In genomic region chr8:122574667-122575251, GRCm38 (mm10) we compare ENCODE assay signal across 8 mouse cellular contexts. TPM values are rescaled to one million over a fixed set of nuclear protein-coding genes. Genes with fewer than 3 reads are reported as not detected.
DNase-seq lines count a peak whose midpoint lies in the region; ATAC-seq and TF ChIP-seq lines count a peak whose summit lies in the region.

No protein-coding gene starts in this region.

- peak overlapping the region; percentile 44 for H3K27ac ChIP-seq in lung, postnatal 0 days (ENCODE audit: low read length)
- H3K27ac ChIP-seq in embryonic facial prominence, embryonic 14.5 days (replicated peaks; ENCODE audit: low read depth, low read length), result no peak overlapping the region
- 0 out of 2 replicates have a peak overlapping the region, but pooled peaks have one; percentile 8 for H3K27ac ChIP-seq in limb, embryonic 12.5 days
- peak overlapping the region; percentile 82 for H3K27ac ChIP-seq in stomach, embryonic 16.5 days (ENCODE audit: low read length)

- WGBS in lung, postnatal 0 days, result 35% methylated on average over 10 of the region's 10 CpGs
- WGBS in embryonic facial prominence, embryonic 14.5 days, result 55% methylated on average over 10 of the region's 10 CpGs
- WGBS in limb, embryonic 12.5 days, result 44% methylated on average over 10 of the region's 10 CpGs
- WGBS in stomach, embryonic 16.5 days, result 26% methylated on average over 10 of the region's 10 CpGs

- no peak for TF ChIP-seq EP300 in lung, postnatal 0 days (IDR thresholded peaks at IDR 0.05)

- H3K36me3 ChIP-seq in lung, postnatal 0 days (ENCODE audit: insufficient read depth, low read length), result no peaks in the 10 kb centered on the region
- peaks cover 49% of the 10 kb centered on the region for H3K36me3 ChIP-seq in embryonic facial prominence, embryonic 14.5 days (ENCODE audit: control insufficient read depth, insufficient read depth, low read length)
- peaks cover 55% of the 10 kb centered on the region for H3K36me3 ChIP-seq in limb, embryonic 12.5 days
- peaks cover 21% of the 10 kb centered on the region for H3K36me3 ChIP-seq in stomach, embryonic 16.5 days (ENCODE audit: control insufficient read depth, insufficient read depth, low read length)

- no peak overlapping the region for H3K4me3 ChIP-seq in lung, postnatal 0 days (ENCODE audit: low read depth, low read length)
- no peak overlapping the region for H3K4me3 ChIP-seq in embryonic facial prominence, embryonic 14.5 days (ENCODE audit: low read depth, low read length)
- H3K4me3 ChIP-seq in limb, embryonic 12.5 days (replicated peaks), result peak overlapping the region; percentile 70; the same call in 1 of the 2 replicates
- H3K4me3 ChIP-seq in stomach, embryonic 16.5 days (replicated peaks; ENCODE audit: low read length), result peak overlapping the region; percentile 70; the same call in 1 of the 2 replicates

- H3K9me3 ChIP-seq in lung, postnatal 0 days (ENCODE audit: low read length), result no peaks in the 10 kb centered on the region
- H3K9me3 ChIP-seq in embryonic facial prominence, embryonic 14.5 days (ENCODE audit: control insufficient read depth, low read length), result no peaks in the 10 kb centered on the region
- no peaks in the 10 kb centered on the region for H3K9me3 ChIP-seq in limb, embryonic 12.5 days
- H3K9me3 ChIP-seq in stomach, embryonic 16.5 days (replicated peaks; ENCODE audit: control insufficient read depth, low read length), result no peaks in the 10 kb centered on the region

- no peak for TF ChIP-seq CTCF in lung, postnatal 0 days (IDR thresholded peaks at IDR 0.05)

- H3K4me1 ChIP-seq in lung, postnatal 0 days (ENCODE audit: insufficient read depth, low read depth, low read length), result peaks cover 21% of the 10 kb centered on the region; the same call in 1 of the 2 replicates
- peaks cover 23% of the 10 kb centered on the region for H3K4me1 ChIP-seq in embryonic facial prominence, embryonic 14.5 days (ENCODE audit: control insufficient read depth, insufficient read depth, low read length)
- peaks cover 49% of the 10 kb centered on the region for H3K4me1 ChIP-seq in limb, embryonic 12.5 days (replicated peaks)
- peaks cover 32% of the 10 kb centered on the region for H3K4me1 ChIP-seq in stomach, embryonic 16.5 days (ENCODE audit: control insufficient read depth, insufficient read depth, low read length)

- no peak overlapping the region for H3K9ac ChIP-seq in lung, postnatal 0 days (replicated peaks; ENCODE audit: low read depth)
- H3K9ac ChIP-seq in embryonic facial prominence, embryonic 14.5 days (ENCODE audit: low read depth, low read length), result no peak overlapping the region
- 0 out of 2 replicates have a peak overlapping the region, but pooled peaks have one; percentile 18 for H3K9ac ChIP-seq in limb, embryonic 12.5 days (replicated peaks)
- H3K9ac ChIP-seq in stomach, embryonic 16.5 days (ENCODE audit: low read length), result peak overlapping the region; percentile 88

- DNase-seq in lung, postnatal 0 days (ENCODE audit: low spot score), result no peak
- DNase-seq in lung, postnatal 10 days, result no peak
- DNase-seq in embryonic facial prominence, embryonic 14.5 days (ENCODE audit: low spot score), result no peak
- DNase-seq in layer of hippocampus, adult 18-20 months (ENCODE audit: low spot score in 2 of 2), result no peak
- no peak for DNase-seq in cerebellum, postnatal 25 days
- no peak for DNase-seq in cerebellum, postnatal 14 days

- ATAC-seq in lung, postnatal 0 days, result no peak
- no peak for ATAC-seq in embryonic facial prominence, embryonic 14.5 days (ENCODE audit: low read depth)
- no peak for ATAC-seq in limb, embryonic 12.5 days (ENCODE audit: insufficient number of reproducible peaks, insufficient read depth, low FRiP score, low TSS enrichment, low read depth)
- ATAC-seq in stomach, embryonic 16.5 days (ENCODE audit: insufficient read depth, low FRiP score), result peak; percentile 21

- peak overlapping the region; percentile 95; the same call in 1 of the 2 replicates for H3K4me2 ChIP-seq in lung, postnatal 0 days (replicated peaks; ENCODE audit: low read depth, low read length)
- H3K4me2 ChIP-seq in embryonic facial prominence, embryonic 14.5 days (ENCODE audit: low read depth, low read length), result peak overlapping the region; percentile 74; the same call in 1 of the 2 replicates
- H3K4me2 ChIP-seq in limb, embryonic 12.5 days, result peak overlapping the region; percentile 87
- peak overlapping the region; percentile 91 for H3K4me2 ChIP-seq in stomach, embryonic 16.5 days (ENCODE audit: low read depth, low read length)

- no peaks in the 10 kb centered on the region for H3K27me3 ChIP-seq in lung, postnatal 0 days (replicated peaks; ENCODE audit: insufficient read depth, low read length)
- H3K27me3 ChIP-seq in embryonic facial prominence, embryonic 14.5 days (replicated peaks; ENCODE audit: control insufficient read depth, insufficient read depth, low read length), result no peaks in the 10 kb centered on the region
- H3K27me3 ChIP-seq in limb, embryonic 12.5 days, result no peaks in the 10 kb centered on the region
- no peaks in the 10 kb centered on the region for H3K27me3 ChIP-seq in stomach, embryonic 16.5 days (ENCODE audit: control insufficient read depth, insufficient read depth, low read length)

RNA-seq across cellular contexts. Expression of gene Aprt, which starts 1.9 kb away (rescaled TPM):
- polyA plus RNA-seq in lung, postnatal 0 days (2015; fragmentation: Nextera tagmentation; extraction: Ambion mirVana), result 203 and 206 TPM in 2 replicates
- polyA plus RNA-seq in embryonic facial prominence, embryonic 14.5 days (2014; fragmentation: Nextera tagmentation; extraction: Ambion mirVana), result 291 and 314 TPM in 2 replicates
- 299 and 305 TPM in 2 replicates for polyA plus RNA-seq in limb, embryonic 12.5 days (2016; fragmentation: Nextera tagmentation; extraction: Ambion mirVana)
- polyA plus RNA-seq in stomach, embryonic 16.5 days (2015; fragmentation: Nextera tagmentation; extraction: Ambion mirVana), result 335 and 345 TPM in 2 replicates
- total RNA-seq in layer of hippocampus, adult 18-20 months (2021), result 10 to 100 TPM; 58.1 to 61.6 TPM

RNA-seq across cellular contexts. Expression of gene Cdt1, which starts 6.9 kb away (rescaled TPM):
- 7.4 and 7.7 TPM in 2 replicates for polyA plus RNA-seq in lung, postnatal 0 days (2015; fragmentation: Nextera tagmentation; extraction: Ambion mirVana)
- polyA plus RNA-seq in embryonic facial prominence, embryonic 14.5 days (2014; fragmentation: Nextera tagmentation; extraction: Ambion mirVana), result 32.9 and 33.7 TPM in 2 replicates
- polyA plus RNA-seq in limb, embryonic 12.5 days (2016; fragmentation: Nextera tagmentation; extraction: Ambion mirVana), result 52.3 and 52.7 TPM in 2 replicates
- polyA plus RNA-seq in stomach, embryonic 16.5 days (2015; fragmentation: Nextera tagmentation; extraction: Ambion mirVana), result 28.4 and 28.5 TPM in 2 replicates
- 1 to 10 TPM; 1.2 to 1.8 TPM for total RNA-seq in layer of hippocampus, adult 18-20 months (2021)

RNA-seq across cellular contexts. Expression of gene Piezo1, which starts 23.6 kb away (rescaled TPM):
- polyA plus RNA-seq in lung, postnatal 0 days (2015; fragmentation: Nextera tagmentation; extraction: Ambion mirVana), result 27.3 and 31.3 TPM in 2 replicates
- polyA plus RNA-seq in embryonic facial prominence, embryonic 14.5 days (2014; fragmentation: Nextera tagmentation; extraction: Ambion mirVana), result 18.7 and 22.7 TPM in 2 replicates
- polyA plus RNA-seq in limb, embryonic 12.5 days (2016; fragmentation: Nextera tagmentation; extraction: Ambion mirVana), result 11.9 and 13.9 TPM in 2 replicates
- polyA plus RNA-seq in stomach, embryonic 16.5 days (2015; fragmentation: Nextera tagmentation; extraction: Ambion mirVana), result 13.5 and 18.9 TPM in 2 replicates
- 1 to 10 TPM; 3.2 to 3.5 TPM for total RNA-seq in layer of hippocampus, adult 18-20 months (2021)

RNA-seq across cellular contexts. Expression of gene Galns, which starts 36.5 kb away (rescaled TPM):
- 14.3 and 14.5 TPM in 2 replicates for polyA plus RNA-seq in lung, postnatal 0 days (2015; fragmentation: Nextera tagmentation; extraction: Ambion mirVana)
- 13.1 TPM in 2 replicates for polyA plus RNA-seq in embryonic facial prominence, embryonic 14.5 days (2014; fragmentation: Nextera tagmentation; extraction: Ambion mirVana)
- polyA plus RNA-seq in limb, embryonic 12.5 days (2016; fragmentation: Nextera tagmentation; extraction: Ambion mirVana), result 5.9 and 8.4 TPM in 2 replicates
- 14.7 and 14.8 TPM in 2 replicates for polyA plus RNA-seq in stomach, embryonic 16.5 days (2015; fragmentation: Nextera tagmentation; extraction: Ambion mirVana)
- 10 to 100 TPM; 10.2 to 10.9 TPM for total RNA-seq in layer of hippocampus, adult 18-20 months (2021)

RNA-seq across cellular contexts. Expression of gene Trappc2l, which starts 36.7 kb away (rescaled TPM):
- 66.8 and 70.0 TPM in 2 replicates for polyA plus RNA-seq in lung, postnatal 0 days (2015; fragmentation: Nextera tagmentation; extraction: Ambion mirVana)
- 66.7 and 74.5 TPM in 2 replicates for polyA plus RNA-seq in embryonic facial prominence, embryonic 14.5 days (2014; fragmentation: Nextera tagmentation; extraction: Ambion mirVana)
- 39.0 and 48.0 TPM in 2 replicates for polyA plus RNA-seq in limb, embryonic 12.5 days (2016; fragmentation: Nextera tagmentation; extraction: Ambion mirVana)
- polyA plus RNA-seq in stomach, embryonic 16.5 days (2015; fragmentation: Nextera tagmentation; extraction: Ambion mirVana), result 41.4 and 50.6 TPM in 2 replicates
- 10 to 100 TPM; 82.1 to 82.7 TPM for total RNA-seq in layer of hippocampus, adult 18-20 months (2021)

Comparison
In these comparisons a context has a peak if more than half of its experiments do, and no peak if none do; other contexts are left out.
1. H3K4me3 ChIP-seq: peak in limb, embryonic 12.5 days (single experiment) and stomach, embryonic 16.5 days (single experiment); none in lung, postnatal 0 days (single experiment) and embryonic facial prominence, embryonic 14.5 days (single experiment).
2. H3K9ac ChIP-seq: peak in limb, embryonic 12.5 days (single experiment) and stomach, embryonic 16.5 days (single experiment); none in lung, postnatal 0 days (single experiment) and embryonic facial prominence, embryonic 14.5 days (single experiment).
3. Peak in every context shown above with its lines, with median percentiles within 50 percentile points of each other: H3K4me2 ChIP-seq.